Mouse (Mus musculus) heart, adult 2 months (tissue): ENCODE measurements at regions not wholly inside any gene's neighbourhood (a gene's known extent, or its start where the extent isn't known, plus 50 kb on each side); places are given as distances from the start of the nearest gene placed in this dataset.

ENCODE experiments used
- DNase-seq, 2 experiments: peaks; one replicate each; pipeline ENCODE4 v3.0.0; 2021
- H3K27ac ChIP-seq: fragments of 200-600 bp; 2 replicates; pipeline ENCODE4 v1.8.1; 2022
- H3K27me3 ChIP-seq: fragments of 200-500 bp; 2 replicates; pipeline ENCODE4 v1.6.1; 2012; ENCODE audit warnings: mild to moderate bottlenecking, low read length, inconsistent platforms, mixed read lengths; ENCODE audit not compliant: control insufficient read depth, insufficient read depth
- H3K36me3 ChIP-seq: fragments of 200-500 bp; 2 replicates; pipeline ENCODE4 v1.6.1; 2012; ENCODE audit warnings: low read length, inconsistent platforms; ENCODE audit not compliant: control insufficient read depth, insufficient read depth
- H3K4me1 ChIP-seq: fragments of 200-500 bp; 2 replicates; pipeline ENCODE4 v1.6.1; 2011; ENCODE audit warnings: low read length; ENCODE audit not compliant: control insufficient read depth, insufficient read depth
- H3K4me3 ChIP-seq: fragments of 200-600 bp; 2 replicates; pipeline ENCODE4 v1.8.1; 2022
- H3K79me2 ChIP-seq: fragments of 200-500 bp; replicated peaks from 2 replicates; pipeline ENCODE4 v1.6.1; 2012; ENCODE audit warnings: mild to moderate bottlenecking, inconsistent platforms, low read length, moderate library complexity, mixed read lengths; ENCODE audit not compliant: control insufficient read depth, insufficient read depth
- H3K9ac ChIP-seq: fragments of 200-500 bp; 2 replicates; pipeline ENCODE4 v1.6.1; 2012; ENCODE audit warnings: low read depth, mild to moderate bottlenecking, control low read depth, inconsistent platforms, low read length, mixed read lengths
- CTCF ChIP-seq: fragments of 200-600 bp; IDR thresholded peaks from 2 replicates; pipeline ENCODE4 v1.8.1; 2022; ENCODE audit warnings: antibody characterized with exemption, mild to moderate bottlenecking, moderate library complexity
- EP300 ChIP-seq: fragments of 200-500 bp; IDR thresholded peaks from 2 replicates; pipeline ENCODE4 v1.6.1; 2011; ENCODE audit warnings: low read depth, low read length, control low read depth; ENCODE audit not compliant: insufficient read depth
- POLR2A ChIP-seq: fragments of 200-500 bp; IDR thresholded peaks from 2 replicates; pipeline ENCODE4 v1.6.1; 2011; ENCODE audit warnings: mild to moderate bottlenecking, low read depth, low read length, control low read depth; ENCODE audit not compliant: insufficient read depth
- WGBS: fragments of 180-500 bp; shearing (Covaris S2); methylation state at CpG from one replicate; pipeline ENCODE4 v1.1.7; 2018; 5-methylcytosine and 5-hydroxymethylcytosine counted together
- intact Hi-C: fragments of 180-260 bp; cut with DNase I; formaldehyde crosslinking; loops from one replicate; pipeline ENCODE4 v1.15.1; 2025

- WGBS, result 73% methylated on average over 8 of the region's 8 CpGs
Measured at GRCm38 (mm10) chr4:101350656-101351055, 68.4 kb upstream of the Ak4 start.

GRCm38 (mm10) chr4:101350222-101350621 lies 68.9 kb upstream of the Ak4 start:
- Histone ChIP-seq H3K4me3 (no peak overlapping the region), H3K79me2 (peaks cover 2% of the 10 kb centered on the region; the same call in 1 of the 2 replicates), H3K4me1 (peaks cover 6% of the 10 kb centered on the region; the same call in 1 of the 2 replicates), H3K9ac (no peak overlapping the region), H3K27ac (no peak overlapping the region), H3K27me3 (no peaks in the 10 kb centered on the region), H3K36me3 (peaks cover 28% of the 10 kb centered on the region)
- intact Hi-C loops, result loop anchor here (1.0 to 10.0 kb wide), 3 partner anchors 17 to 1155 kb away; no protein-coding TSS in a partner anchor
- TF ChIP-seq POLR2A (no peak), EP300 (no peak), CTCF (no peak)
- DNase-seq, result no peak
- whole genome bisulfite sequencing, result 82% methylated on average over 3 of the region's 3 CpGs

More at GRCm38 (mm10) chr4:101350656-101351055, 68.4 kb upstream of the Ak4 start:
- peaks cover 6% of the 10 kb centered on the region; the same call in 1 of the 2 replicates for H3K4me1 ChIP-seq
- H3K9ac ChIP-seq, result no peak overlapping the region
- H3K27me3 ChIP-seq, result no peaks in the 10 kb centered on the region
- no peak overlapping the region for H3K4me3 ChIP-seq
- peaks cover 2% of the 10 kb centered on the region; the same call in 1 of the 2 replicates for H3K79me2 ChIP-seq
- H3K36me3 ChIP-seq, result peaks cover 25% of the 10 kb centered on the region
- TF ChIP-seq POLR2A, result no peak
- TF ChIP-seq CTCF, result no peak
- no peak for TF ChIP-seq EP300
- intact Hi-C loops, result loop anchor here (1.0 to 10.0 kb wide), 3 partner anchors 17 to 1154 kb away; no protein-coding TSS in a partner anchor
- DNase-seq, result no peak
- no peak overlapping the region for H3K27ac ChIP-seq

- Histone ChIP-seq H3K79me2 (peaks cover 2% of the 10 kb centered on the region; the same call in 1 of the 2 replicates), H3K27me3 (no peaks in the 10 kb centered on the region), H3K4me1 (peaks cover 6% of the 10 kb centered on the region; the same call in 1 of the 2 replicates), H3K4me3 (no peak overlapping the region), H3K27ac (no peak overlapping the region), H3K9ac (no peak overlapping the region), H3K36me3 (peaks cover 28% of the 10 kb centered on the region)
- intact Hi-C loops, result loop anchor here (5.0 kb wide), 1 partner anchor 648 kb away; no protein-coding TSS in a partner anchor
- no peak for TF ChIP-seq POLR2A
- TF ChIP-seq CTCF, result peak; percentile 87
- no peak for DNase-seq
- 9% methylated on average over 4 of the region's 4 CpGs for WGBS
Measured at GRCm38 (mm10) chr4:101349413-101349812, 69.7 kb upstream of the Ak4 start.

GRCm38 (mm10) chr4:101347309-101347708 lies 71.8 kb upstream of the Ak4 start:
- H3K79me2 ChIP-seq, result peaks cover 2% of the 10 kb centered on the region; the same call in 1 of the 2 replicates
- H3K4me3 ChIP-seq, result no peak overlapping the region
- no peaks in the 10 kb centered on the region for H3K27me3 ChIP-seq
- DNase-seq, result no peak
- peaks cover 4% of the 10 kb centered on the region; the same call in 1 of the 2 replicates for H3K4me1 ChIP-seq
- TF ChIP-seq CTCF, result peak; percentile 43
- no peak for TF ChIP-seq POLR2A
- intact Hi-C loops, result loop anchor here (5.0 kb wide), 1 partner anchor 650 kb away; no protein-coding TSS in a partner anchor
- no peak overlapping the region for H3K9ac ChIP-seq
- 79% methylated on average over 6 of the region's 6 CpGs for WGBS
- H3K36me3 ChIP-seq, result peaks cover 18% of the 10 kb centered on the region
- no peak overlapping the region for H3K27ac ChIP-seq

- H3K27ac ChIP-seq, result no peak overlapping the region
- no peak for TF ChIP-seq EP300
- no peak for TF ChIP-seq CTCF
- TF ChIP-seq POLR2A, result no peak
- H3K9ac ChIP-seq, result no peak overlapping the region
- no peak overlapping the region for H3K4me3 ChIP-seq
- no peaks in the 10 kb centered on the region for H3K4me1 ChIP-seq
- no peak for DNase-seq
- WGBS, result 83% methylated on average over 8 of the region's 8 CpGs
- no peaks in the 10 kb centered on the region for H3K27me3 ChIP-seq
- H3K36me3 ChIP-seq, result peaks cover 8% of the 10 kb centered on the region
- intact Hi-C loops, result no loop called here
- no peaks in the 10 kb centered on the region for H3K79me2 ChIP-seq
Measured at GRCm38 (mm10) chr4:101342071-101342762, 76.9 kb upstream of the Ak4 start.

GRCm38 (mm10) chr4:101340741-101341140 lies 75.7 kb upstream of the Jak1 start:
- no peak overlapping the region for H3K9ac ChIP-seq
- no peak overlapping the region for H3K27ac ChIP-seq
- H3K36me3 ChIP-seq, result peaks cover 6% of the 10 kb centered on the region
- H3K79me2 ChIP-seq, result no peaks in the 10 kb centered on the region
- H3K4me1 ChIP-seq, result peaks cover 3% of the 10 kb centered on the region
- intact Hi-C loops, result no loop called here
- H3K27me3 ChIP-seq, result no peaks in the 10 kb centered on the region
- TF ChIP-seq CTCF (no peak), EP300 (no peak), POLR2A (no peak)
- no peak overlapping the region for H3K4me3 ChIP-seq
- DNase-seq, result no peak
